Mouse (Mus musculus): ENCODE data around the gene Ssbp3.

DNA sequence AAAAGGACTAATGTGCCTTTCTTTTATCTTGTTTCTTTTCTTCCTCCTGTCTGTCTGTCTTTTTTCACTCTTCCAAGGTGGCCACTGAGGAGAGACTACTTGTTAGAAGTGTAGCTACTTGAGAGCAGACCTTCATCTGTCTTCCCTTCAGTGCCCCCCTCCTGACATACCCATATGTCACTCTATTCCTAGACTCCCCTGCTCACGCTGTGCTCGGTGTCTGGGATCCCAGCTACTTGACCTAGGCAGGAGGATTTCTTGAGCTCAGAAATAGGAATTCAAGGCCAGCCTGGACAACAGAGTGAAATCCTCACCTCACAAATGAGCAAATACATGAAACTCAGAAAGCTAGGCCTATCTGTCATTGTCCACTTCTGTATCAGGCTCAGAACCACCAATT is 92.7 kb downstream of the Ssbp3 start:
- no peak for TF ChIP-seq POLR2A (IDR thresholded peaks at IDR 0.05; ENCODE audit: insufficient read depth, low read depth, low read length)
- TF ChIP-seq CTCF (IDR thresholded peaks at IDR 0.05; ENCODE audit: insufficient read depth, low read depth, low read length), result no peak
